Mouse (Mus musculus): ENCODE measurements around the gene Rad51b.

Gene Rad51b

GRCm38 (mm10) chr12:79330571-79330970, 33.5 kb downstream of the Rad51b start:
- in situ Hi-C loops (cut with MboI, MseI): no loop called here

GRCm38 (mm10) chr12:79331722-79332121, 34.6 kb downstream of the Rad51b start:
- in situ Hi-C loops (cut with MboI, MseI): no loop called here

- in situ Hi-C loops (cut with MboI, MseI): no loop called here
Observed at GRCm38 (mm10) chr12:79338791-79339190, 41.7 kb downstream of the Rad51b start.

- in situ Hi-C loops (cut with MboI, MseI): no loop called here
Observed at GRCm38 (mm10) chr12:79340513-79340912, 43.4 kb downstream of the Rad51b start.

GRCm38 (mm10) chr12:79341291-79341845, 44.3 kb downstream of the Rad51b start:
- in situ Hi-C loops (cut with MboI, MseI): no loop called here

GRCm38 (mm10) chr12:79346198-79346733, 49.2 kb downstream of the Rad51b start:
- in situ Hi-C loops (cut with MboI, MseI): no loop called here

GRCm38 (mm10) chr12:79347643-79348042, 50.6 kb downstream of the Rad51b start:
- in situ Hi-C loops (cut with MboI, MseI): no loop called here

GRCm38 (mm10) chr12:79351461-79351860, 54.4 kb downstream of the Rad51b start:
- in situ Hi-C loops (cut with MboI, MseI): no loop called here

GRCm38 (mm10) chr12:79352086-79352741, 55.1 kb downstream of the Rad51b start:
- in situ Hi-C loops (cut with MboI, MseI): no loop called here

- in situ Hi-C loops (cut with MboI, MseI): no loop called here
Observed at GRCm38 (mm10) chr12:79352742-79353114, 55.6 kb downstream of the Rad51b start.

GRCm38 (mm10) chr12:79353356-79353755, 56.3 kb downstream of the Rad51b start:
- in situ Hi-C loops (cut with MboI, MseI): no loop called here

- in situ Hi-C loops (cut with MboI, MseI): loop anchor here (5.0 kb wide), 2 partner anchors 253 to 783 kb away; no protein-coding TSS in a partner anchor
Observed at GRCm38 (mm10) chr12:79354621-79355020, 57.5 kb downstream of the Rad51b start.

GRCm38 (mm10) chr12:79356138-79356537, 59.1 kb downstream of the Rad51b start:
- in situ Hi-C loops (cut with MboI, MseI): loop anchor here (5.0 kb wide), 2 partner anchors 251 to 781 kb away; no protein-coding TSS in a partner anchor

- in situ Hi-C loops (cut with MboI, MseI): loop anchor here (5.0 kb wide), 2 partner anchors 250 to 780 kb away; no protein-coding TSS in a partner anchor
Observed at GRCm38 (mm10) chr12:79357631-79358030, 60.5 kb downstream of the Rad51b start.

GRCm38 (mm10) chr12:79358613-79359218, 61.6 kb downstream of the Rad51b start:
- in situ Hi-C loops (cut with MboI, MseI): loop anchor here (5.0 kb wide), 2 partner anchors 249 to 779 kb away; no protein-coding TSS in a partner anchor

GRCm38 (mm10) chr12:79359404-79359803, 62.3 kb downstream of the Rad51b start:
- in situ Hi-C loops (cut with MboI, MseI): loop anchor here (5.0 kb wide), 2 partner anchors 248 to 778 kb away; no protein-coding TSS in a partner anchor

- in situ Hi-C loops (cut with MboI, MseI): no loop called here
Observed at GRCm38 (mm10) chr12:79362219-79362618, 65.1 kb downstream of the Rad51b start.

GRCm38 (mm10) chr12:79364284-79364683, 67.2 kb downstream of the Rad51b start:
- in situ Hi-C loops (cut with MboI, MseI): no loop called here

GRCm38 (mm10) chr12:79368818-79369217, 71.7 kb downstream of the Rad51b start:
- in situ Hi-C loops (cut with MboI, MseI): no loop called here

GRCm38 (mm10) chr12:79369512-79370165, 72.6 kb downstream of the Rad51b start:
- in situ Hi-C loops (cut with MboI, MseI): no loop called here

GRCm38 (mm10) chr12:79372697-79373096, 75.6 kb downstream of the Rad51b start:
- in situ Hi-C loops (cut with MboI, MseI): no loop called here

GRCm38 (mm10) chr12:79377378-79377777, 80.3 kb downstream of the Rad51b start:
- in situ Hi-C loops (cut with MboI, MseI): no loop called here

Measured in T-helper 1 cell (primary cell).